Mouse (Mus musculus) G1E (cell line): ENCODE results near the gene Hsd17b6. TPM values are rescaled to one million over a fixed set of nuclear protein-coding genes. Genes with fewer than 3 reads are reported as not detected.

Experiments used
- ATAC-seq: 2 replicates; pipeline ENCODE4 v1.8.0; 2016; ENCODE audit warnings: mild to moderate bottlenecking; ENCODE audit not compliant: insufficient number of reproducible peaks, poor library complexity, low FRiP score, severe bottlenecking; ENCODE audit errors: extremely low read depth
- DNase-seq: peaks from one replicate; pipeline ENCODE4 v3.0.0; 2012; ENCODE audit warnings: low spot score
- H3K27me3 ChIP-seq: 2 replicates; pipeline ENCODE4 v1.6.1; 2012; ENCODE audit warnings: mild to moderate bottlenecking, low read length, inconsistent platforms; ENCODE audit not compliant: insufficient read depth
- H3K36me3 ChIP-seq: replicated peaks from 2 replicates; pipeline ENCODE3; 2012; ENCODE audit warnings: mild to moderate bottlenecking, inconsistent platforms
- H3K4me1 ChIP-seq: 2 replicates; pipeline ENCODE4 v1.6.1; 2012; ENCODE audit warnings: low read depth, low read length, inconsistent platforms, mixed read lengths; ENCODE audit not compliant: insufficient read depth
- H3K4me3 ChIP-seq: 2 replicates; pipeline ENCODE4 v1.5.1; 2012; ENCODE audit warnings: low read depth, mild to moderate bottlenecking, inconsistent platforms, low read length, moderate library complexity, mixed read lengths
- H3K9me3 ChIP-seq: replicated peaks from 2 replicates; pipeline ENCODE4 v1.6.1; 2012; ENCODE audit warnings: inconsistent platforms
- CTCF ChIP-seq: IDR thresholded peaks from 2 replicates; pipeline ENCODE4 v1.5.1; 2012; ENCODE audit warnings: low read depth, low read length, inconsistent platforms, mixed read lengths
- GATA1 ChIP-seq: IDR thresholded peaks from 2 replicates; pipeline ENCODE4 v1.6.1; 2012; ENCODE audit warnings: borderline replicate concordance, low read length, inconsistent platforms, mixed read lengths
- GATA2 ChIP-seq: IDR thresholded peaks from 2 replicates; pipeline ENCODE4 v1.6.1; 2012; ENCODE audit warnings: low read depth, low read length, inconsistent platforms, borderline replicate concordance
- POLR2AphosphoS5 ChIP-seq: IDR thresholded peaks from 2 replicates; pipeline ENCODE4 v1.6.1; 2012; ENCODE audit warnings: low read depth, low read length, inconsistent platforms; ENCODE audit not compliant: insufficient replicate concordance
- TAL1 ChIP-seq: conservative IDR thresholded peaks from 2 replicates; pipeline ENCODE4 v1.6.1; 2012; ENCODE audit warnings: low read depth, low read length, inconsistent platforms, mixed read lengths
- polyA plus RNA-seq: library from polyadenylated mRNA; stranded (reverse); fragments of >175 nt; gene quantifications from 2 replicates; pipeline ENCODE4 v1.2.3, GENCODE M21; 2012
- total RNA-seq, 2 experiments: library from RNA; stranded (forward) in 1 of 2; stranded (reverse) in 1 of 2; fragments of 200-1000 nt in 1 of 2; fragments of >200 nt in 1 of 2; fragmentation: Nextera tagmentation in 1 of 2; gene quantifications; 2 replicates each; pipeline ENCODE4 v1.2.3; 2014 to 2017

Hsd17b6 gene
- total and polyA plus RNA-seq, 3 experiments, result 0.05 TPM; not detected in 2

GRCm38 (mm10) chr10:128009735-128010134 lies 2.3 kb upstream of the Hsd17b6 start:
- Histone ChIP-seq H3K4me1 (0 out of 2 replicates have a peak, but pooled peaks cover 2% of the 10 kb centered on the region), H3K9me3 (no peaks in the 10 kb centered on the region), H3K36me3 (no peaks in the 10 kb centered on the region), H3K4me3 (no peak overlapping the region), H3K27me3 (peaks cover 17% of the 10 kb centered on the region)
- ATAC-seq (no peak), DNase-seq (no peak)
- TF ChIP-seq GATA1 (no peak), CTCF (no peak), POLR2AphosphoS5 (no peak), TAL1 (no peak), GATA2 (no peak)

- Histone ChIP-seq H3K9me3 (no peaks in the 10 kb centered on the region), H3K4me3 (no peak overlapping the region), H3K36me3 (no peaks in the 10 kb centered on the region), H3K27me3 (peaks cover 17% of the 10 kb centered on the region), H3K4me1 (0 out of 2 replicates have a peak, but pooled peaks cover 2% of the 10 kb centered on the region)
- DNase-seq, result peak; percentile 30
- ATAC-seq, result no peak
- no peak for TF ChIP-seq GATA2
- peak; percentile 66 for TF ChIP-seq CTCF
These were observed 937 bp upstream of the Hsd17b6 start for GRCm38 (mm10) chr10:128008207-128008889.

- H3K36me3 ChIP-seq, result no peaks in the 10 kb centered on the region
- TF ChIP-seq GATA2, result no peak
- no peak for TF ChIP-seq TAL1
- TF ChIP-seq GATA1, result no peak
- no peak for TF ChIP-seq CTCF
- TF ChIP-seq POLR2AphosphoS5, result no peak
- no peak overlapping the region for H3K4me3 ChIP-seq
- ATAC-seq, result no peak
- no peak for DNase-seq
- peaks cover 21% of the 10 kb centered on the region for H3K27me3 ChIP-seq
- 0 out of 2 replicates have a peak, but pooled peaks cover 2% of the 10 kb centered on the region for H3K4me1 ChIP-seq
- H3K9me3 ChIP-seq, result no peaks in the 10 kb centered on the region
These were observed 1.9 kb downstream of the Hsd17b6 start for GRCm38 (mm10) chr10:128005479-128005878.

- Histone ChIP-seq H3K27me3 (peaks cover 20% of the 10 kb centered on the region), H3K4me1 (0 out of 2 replicates have a peak, but pooled peaks cover 2% of the 10 kb centered on the region), H3K36me3 (no peaks in the 10 kb centered on the region), H3K4me3 (no peak overlapping the region), H3K9me3 (no peaks in the 10 kb centered on the region)
- ATAC-seq, result no peak
- TF ChIP-seq GATA2 (no peak), POLR2AphosphoS5 (no peak)
- DNase-seq, result no peak
These were observed 2.5 kb downstream of the Hsd17b6 start for GRCm38 (mm10) chr10:128004918-128005317.

- Histone ChIP-seq H3K27me3 (peaks cover 16% of the 10 kb centered on the region), H3K36me3 (no peaks in the 10 kb centered on the region), H3K9me3 (peaks cover under 1% of the 10 kb centered on the region; the same call in 1 of the 2 replicates), H3K4me1 (0 out of 2 replicates have a peak, but pooled peaks cover 2% of the 10 kb centered on the region), H3K4me3 (no peak overlapping the region)
- ATAC-seq (no peak), DNase-seq (no peak)
- no peak for TF ChIP-seq GATA1
- no peak for TF ChIP-seq CTCF
- TF ChIP-seq TAL1, result no peak
These were observed 4.1 kb downstream of the Hsd17b6 start for GRCm38 (mm10) chr10:128003281-128003801.

- no peaks in the 10 kb centered on the region for H3K36me3 ChIP-seq
- no peak overlapping the region for H3K4me3 ChIP-seq
- DNase-seq, result no peak
- peak; percentile 49; the same call in 1 of the 2 replicates for TF ChIP-seq CTCF
- no peak for TF ChIP-seq GATA1
- H3K4me1 ChIP-seq, result no peaks in the 10 kb centered on the region
- H3K27me3 ChIP-seq, result peaks cover 8% of the 10 kb centered on the region; the same call in 1 of the 2 replicates
- H3K9me3 ChIP-seq, result peaks cover 5% of the 10 kb centered on the region; the same call in 1 of the 2 replicates
- ATAC-seq, result no peak
These were observed 9.2 kb downstream of the Hsd17b6 start for GRCm38 (mm10) chr10:127998260-127998659.
